Mouse (Mus musculus) MEL (cell line): Measurements from ENCODE around the gene Ly6c2. TPM values are rescaled to one million over a fixed set of nuclear protein-coding genes. Genes with fewer than 3 reads are reported as not detected.
"Not testable (repeated sequence)": the region's sequence is repeated elsewhere in the genome, so short reads cannot be mapped to it uniquely, and the experiment has no call there.

Source experiments
- DNase-seq: peaks from one replicate; pipeline ENCODE4 v3.0.0; 2011; ENCODE audit warnings: low read depth, low spot score
- H3K27ac ChIP-seq: 2 replicates; pipeline ENCODE4 v1.5.1; 2012; ENCODE audit warnings: low read depth, mild to moderate bottlenecking, control low read depth, low read length, moderate library complexity; ENCODE audit not compliant: control insufficient read depth
- H3K27me3 ChIP-seq, 2 experiments: fragments of 150-350 bp in 1 of 2; sonication (generic) in 1 of 2; 2 replicates each; pipeline ENCODE4 v1.6.1; 2012; ENCODE audit warnings: low read length in 2 of 2, mild to moderate bottlenecking in 2 of 2, improper control_type of control experiment in 1 of 2, moderate library complexity in 1 of 2; ENCODE audit not compliant: insufficient read depth in 2 of 2, control insufficient read depth in 1 of 2
- H3K36me3 ChIP-seq, 2 experiments: 2 replicates each; pipeline ENCODE4 v1.6.1; 2012 to 2014; ENCODE audit warnings: low read length in 2 of 2, improper control_type of control experiment in 1 of 2, inconsistent platforms in 1 of 2, mild to moderate bottlenecking in 1 of 2; ENCODE audit not compliant: insufficient read depth in 2 of 2, control insufficient read depth in 1 of 2
- H3K4me1 ChIP-seq, 2 experiments: fragments of 150-350 bp in 1 of 2; sonication (generic) in 1 of 2; 2 replicates each; pipeline ENCODE4 v1.6.1; 2012; ENCODE audit warnings: low read length in 2 of 2, improper control_type of control experiment in 1 of 2, mild to moderate bottlenecking in 1 of 2; ENCODE audit not compliant: insufficient read depth in 2 of 2, control insufficient read depth in 1 of 2
- H3K4me3 ChIP-seq, 2 experiments: fragments of 150-350 bp in 1 of 2; sonication (generic) in 1 of 2; 2 replicates each; pipeline ENCODE4 v1.5.1; 2012; ENCODE audit warnings: low read depth in 2 of 2, low read length in 2 of 2, mild to moderate bottlenecking in 2 of 2, moderate library complexity in 2 of 2, control low read depth in 1 of 2, improper control_type of control experiment in 1 of 2; ENCODE audit not compliant: control insufficient read depth in 1 of 2, insufficient read depth in 1 of 2
- H3K79me2 ChIP-seq: 2 replicates; pipeline ENCODE4 v1.6.1; 2012; ENCODE audit warnings: mild to moderate bottlenecking, low read length, moderate library complexity; ENCODE audit not compliant: control insufficient read depth, poor library complexity, insufficient read depth
- H3K9ac ChIP-seq: 2 replicates; pipeline ENCODE4 v1.6.1; 2012; ENCODE audit warnings: low read depth, mild to moderate bottlenecking, control low read depth, low read length, moderate library complexity; ENCODE audit not compliant: control insufficient read depth, poor library complexity, severe bottlenecking
- H3K9me3 ChIP-seq: fragments of 150-350 bp; sonication (generic); replicated peaks from 2 replicates; pipeline ENCODE4 v1.6.1; 2012; ENCODE audit warnings: mild to moderate bottlenecking, low read length, improper control_type of control experiment, moderate library complexity; ENCODE audit not compliant: insufficient read depth
- CHD1 ChIP-seq: IDR thresholded peaks from 2 replicates; pipeline ENCODE4 v1.6.1; 2012; ENCODE audit warnings: low read depth, mild to moderate bottlenecking, inconsistent platforms, low read length, improper control_type of control experiment
- CHD2 ChIP-seq: IDR thresholded peaks from 2 replicates; pipeline ENCODE4 v1.6.1; 2011; ENCODE audit warnings: low read length, improper control_type of control experiment
- CTCF ChIP-seq, 3 experiments: IDR thresholded peaks in 2 of 3; conservative IDR thresholded peaks in 1 of 3; 2 replicates each; pipeline ENCODE4 v1.5.1; 2011 to 2012; ENCODE audit warnings: low read length in 3 of 3, low read depth in 2 of 3, mild to moderate bottlenecking in 2 of 3, improper control_type of control experiment in 1 of 3, inconsistent platforms in 1 of 3, mixed read lengths in 1 of 3, moderate library complexity in 1 of 3; ENCODE audit not compliant: control insufficient read depth in 1 of 3, insufficient read depth in 1 of 3, poor library complexity in 1 of 3, severe bottlenecking in 1 of 3
- E2F4 ChIP-seq: IDR thresholded peaks from 2 replicates; pipeline ENCODE4 v1.6.1; 2011; ENCODE audit warnings: low read depth, low read length, improper control_type of control experiment, borderline replicate concordance
- ELF1 ChIP-seq: IDR thresholded peaks from 2 replicates; pipeline ENCODE4 v1.6.1; 2014; ENCODE audit warnings: low read depth, mild to moderate bottlenecking, inconsistent platforms, low read length, improper control_type of control experiment, moderate library complexity
- GABPA ChIP-seq: IDR thresholded peaks from 2 replicates; pipeline ENCODE4 v1.6.1; 2012; ENCODE audit warnings: low read depth, mild to moderate bottlenecking, inconsistent platforms, low read length, improper control_type of control experiment, moderate library complexity
- GATA1 ChIP-seq: IDR thresholded peaks from 2 replicates; pipeline ENCODE4 v1.6.1; 2011; ENCODE audit warnings: low read depth, low read length, improper control_type of control experiment
- KAT2A ChIP-seq: conservative IDR thresholded peaks from 2 replicates; pipeline ENCODE4 v1.6.1; 2012; ENCODE audit warnings: low read depth, low read length, improper control_type of control experiment, inconsistent platforms
- MYC ChIP-seq: IDR thresholded peaks from 2 replicates; pipeline ENCODE4 v1.6.1; 2011; ENCODE audit warnings: low read depth, mild to moderate bottlenecking, low read length, improper control_type of control experiment, moderate library complexity
- POLR2A ChIP-seq, 2 experiments: IDR thresholded peaks; 2 replicates each; pipeline ENCODE4 v1.6.1; 2011 to 2012; ENCODE audit warnings: low read length in 2 of 2, mild to moderate bottlenecking in 2 of 2, control low read depth in 1 of 2, improper control_type of control experiment in 1 of 2, low read depth in 1 of 2, moderate library complexity in 1 of 2; ENCODE audit not compliant: control insufficient read depth in 1 of 2, insufficient read depth in 1 of 2, poor library complexity in 1 of 2
- POLR2AphosphoS5 ChIP-seq: IDR thresholded peaks from 2 replicates; pipeline ENCODE4 v1.6.1; 2012; ENCODE audit warnings: low read depth, borderline replicate concordance, mild to moderate bottlenecking, inconsistent platforms, low read length, moderate library complexity, mixed read lengths
- RAD21 ChIP-seq: IDR thresholded peaks from 2 replicates; pipeline ENCODE4 v1.6.1; 2011; ENCODE audit warnings: mild to moderate bottlenecking, low read depth, low read length, improper control_type of control experiment
- SMC3 ChIP-seq: IDR thresholded peaks from 2 replicates; pipeline ENCODE4 v1.6.1; 2011; ENCODE audit warnings: low read depth, low read length, improper control_type of control experiment
- USF1 ChIP-seq: IDR thresholded peaks from 2 replicates; pipeline ENCODE4 v1.6.1; 2014; ENCODE audit warnings: low read depth, mild to moderate bottlenecking, inconsistent platforms, low read length, improper control_type of control experiment, moderate library complexity
- ZKSCAN1 ChIP-seq: IDR thresholded peaks from 2 replicates; pipeline ENCODE4 v1.6.1; 2012; ENCODE audit warnings: low read depth, mild to moderate bottlenecking, inconsistent platforms, low read length, improper control_type of control experiment, moderate library complexity
- polyA plus RNA-seq, 2 experiments: library from polyadenylated mRNA; stranded (reverse) in 1 of 2; unstranded in 1 of 2; fragments of >175 nt in 1 of 2; fragments of >200 nt in 1 of 2; gene quantifications; 2 replicates each; pipeline versions ENCODE4 v1.2.1 to v1.2.4; 2012; ENCODE audit warnings: low replicate concordance in 2 of 2, low read depth in 1 of 2; ENCODE audit not compliant: insufficient read length in 2 of 2, insufficient read depth in 1 of 2, missing spikeins in 1 of 2
- total RNA-seq: library from RNA; depleted of rRNA; stranded (reverse); fragments of 300-350 nt; gene quantifications from 2 replicates; pipeline ENCODE4 v1.2.3, GENCODE M21; 2012

Gene Ly6c2
- total and polyA plus RNA-seq, 3 experiments: not detected

GRCm38 (mm10) chr15:75120066-75120465, 8.3 kb upstream of the Ly6c2 start:
- no peak for TF ChIP-seq CHD1
- TF ChIP-seq USF1: peak; percentile 51
- TF ChIP-seq MYC: 0 out of 2 replicates have a peak, but pooled peaks have one; percentile 21
- TF ChIP-seq RAD21: peak; percentile 37
- TF ChIP-seq ZKSCAN1: no peak
- TF ChIP-seq POLR2A (IDR thresholded peaks at IDR 0.05; ENCODE audit: control insufficient read depth in 1 of 2, insufficient read depth in 1 of 2, low read depth in 1 of 2, low read length in 2 of 2, poor library complexity in 1 of 2): no peak
- TF ChIP-seq CTCF (IDR thresholded peaks at IDR 0.05 in 2 of 3, conservative IDR thresholded peaks at IDR 0.05 in 1 of 3; ENCODE audit: control insufficient read depth in 1 of 3, insufficient read depth in 1 of 3, low read depth in 2 of 3, low read length in 3 of 3, poor library complexity in 1 of 3, severe bottlenecking in 1 of 3): peak; percentile 61 to 80 (median 71)
- peak; percentile 38 for TF ChIP-seq SMC3
- TF ChIP-seq, all 39 proteins: peak for 5
- Histone ChIP-seq H3K4me3 (no peak overlapping the region), H3K79me2 (no peaks in the 10 kb centered on the region), H3K9me3 (no peaks in the 10 kb centered on the region), H3K9ac (no peak overlapping the region), H3K27me3 (no peaks in the 10 kb centered on the region), H3K27ac (no peak overlapping the region), H3K36me3 (no peaks in the 10 kb centered on the region), H3K4me1 (no peaks in the 10 kb centered on the region)
- peak; percentile 49 for DNase-seq

GRCm38 (mm10) chr15:75118742-75119141, 7.0 kb upstream of the Ly6c2 start:
- H3K27me3 ChIP-seq: not testable (repeated sequence)
- peak; percentile 45 to 65 (median 48) for TF ChIP-seq CTCF (IDR thresholded peaks at IDR 0.05 in 2 of 3, conservative IDR thresholded peaks at IDR 0.05 in 1 of 3; ENCODE audit: control insufficient read depth in 1 of 3, insufficient read depth in 1 of 3, low read depth in 2 of 3, low read length in 3 of 3, poor library complexity in 1 of 3, severe bottlenecking in 1 of 3)
- TF ChIP-seq, all 39 proteins: peak for 1; not testable (repeated sequence) for 38
- not testable (repeated sequence) for H3K4me3 ChIP-seq, H3K9me3 ChIP-seq, H3K79me2 ChIP-seq, H3K27ac ChIP-seq, H3K4me1 ChIP-seq, H3K36me3 ChIP-seq, H3K9ac ChIP-seq
- peak; percentile 31 for DNase-seq

- H3K79me2 ChIP-seq, H3K9me3 ChIP-seq, H3K27me3 ChIP-seq, H3K36me3 ChIP-seq, DNase-seq, H3K4me1 ChIP-seq, H3K27ac ChIP-seq, H3K9ac ChIP-seq, H3K4me3 ChIP-seq: not testable (repeated sequence)
Measured at GRCm38 (mm10) chr15:75117481-75117880, 5.7 kb upstream of the Ly6c2 start.

- Histone ChIP-seq H3K79me2 (no peaks in the 10 kb centered on the region), H3K4me3 (no peak overlapping the region), H3K27me3 (no peaks in the 10 kb centered on the region), H3K9ac (no peak overlapping the region), H3K9me3 (no peaks in the 10 kb centered on the region), H3K36me3 (no peaks in the 10 kb centered on the region), H3K4me1 (no peaks in the 10 kb centered on the region), H3K27ac (no peak overlapping the region)
- DNase-seq: no peak
- no peak for TF ChIP-seq RAD21
- no peak for TF ChIP-seq E2F4
- no peak for TF ChIP-seq ZKSCAN1
- no peak for TF ChIP-seq CHD2
- no peak for TF ChIP-seq KAT2A
- no peak for TF ChIP-seq GATA1
- no peak for TF ChIP-seq POLR2AphosphoS5
- TF ChIP-seq GABPA: no peak
- TF ChIP-seq CHD1: no peak
- no peak for TF ChIP-seq CTCF (IDR thresholded peaks at IDR 0.05 in 2 of 3, conservative IDR thresholded peaks at IDR 0.05 in 1 of 3; ENCODE audit: control insufficient read depth in 1 of 3, insufficient read depth in 1 of 3, low read depth in 2 of 3, low read length in 3 of 3, poor library complexity in 1 of 3, severe bottlenecking in 1 of 3)
- TF ChIP-seq USF1: no peak
- TF ChIP-seq ELF1: no peak
Measured at GRCm38 (mm10) chr15:75116525-75116924, 4.8 kb upstream of the Ly6c2 start.

- H3K36me3 ChIP-seq, H3K4me3 ChIP-seq, DNase-seq, H3K27ac ChIP-seq, H3K79me2 ChIP-seq, H3K27me3 ChIP-seq, H3K4me1 ChIP-seq, H3K9me3 ChIP-seq, H3K9ac ChIP-seq: not testable (repeated sequence)
Measured at GRCm38 (mm10) chr15:75110424-75110823, 1.3 kb downstream of the Ly6c2 start.
